Mouse (Mus musculus) embryonic fibroblast, embryonic 13.5 days (primary cell): ENCODE measurements around the gene Tor3a.
"Not testable (repeated sequence)": the region's sequence is repeated elsewhere in the genome, so short reads cannot be mapped to it uniquely, and the experiment has no call there.

Experiments
- CTCF ChIP-seq: IDR thresholded peaks from 2 replicates; pipeline ENCODE4 v1.5.1; 2011; ENCODE audit warnings: mild to moderate bottlenecking, control low read depth, low read length, moderate library complexity, borderline replicate concordance; ENCODE audit not compliant: insufficient read depth
- POLR2A ChIP-seq: IDR thresholded peaks from 2 replicates; pipeline ENCODE4 v1.6.1; 2011; ENCODE audit warnings: low read depth, mild to moderate bottlenecking, control low read depth, low read length, moderate library complexity

DNA sequence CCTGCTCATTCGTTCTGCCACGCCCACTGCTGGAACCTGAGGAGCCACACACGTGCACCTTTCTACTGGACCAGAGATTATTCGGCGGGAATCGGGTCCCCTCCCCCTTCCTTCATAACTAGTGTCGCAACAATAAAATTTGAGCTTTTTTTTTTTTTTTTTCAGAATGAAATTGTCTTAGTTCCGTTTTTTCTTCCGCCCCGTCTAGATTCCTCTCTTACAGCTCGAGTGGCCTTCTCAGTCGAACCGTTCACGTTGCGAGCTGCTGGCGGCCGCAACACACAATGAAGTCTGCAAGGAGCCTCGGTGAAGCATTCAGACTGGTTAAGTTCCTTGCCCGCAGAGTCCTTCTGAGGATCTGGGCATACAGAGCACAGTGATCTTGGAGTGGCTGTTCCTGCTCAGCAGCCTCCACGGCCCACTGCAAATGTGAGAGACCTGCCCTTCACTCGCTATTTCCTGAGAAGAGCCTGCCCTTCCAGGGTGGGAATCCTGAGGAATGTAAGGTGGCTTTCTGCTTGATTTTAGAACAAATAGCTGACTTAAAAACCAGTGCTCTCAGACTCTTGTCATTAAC is 13.4 kb downstream of the Tor3a start:
- not testable (repeated sequence) for TF ChIP-seq POLR2A, CTCF
